Mouse (Mus musculus) MEL (cell line): ENCODE data around the gene Ube2i. TPM values are rescaled to one million over a fixed set of nuclear protein-coding genes. Genes with fewer than 3 reads are reported as not detected.

Experiments
- DNase-seq: peaks from one replicate; pipeline ENCODE4 v3.0.0; 2011; ENCODE audit warnings: low read depth, low spot score
- H3K27ac ChIP-seq: 2 replicates; pipeline ENCODE4 v1.5.1; 2012; ENCODE audit warnings: low read depth, mild to moderate bottlenecking, control low read depth, low read length, moderate library complexity; ENCODE audit not compliant: control insufficient read depth
- H3K27me3 ChIP-seq, 2 experiments: fragments of 150-350 bp in 1 of 2; sonication (generic) in 1 of 2; 2 replicates each; pipeline ENCODE4 v1.6.1; 2012; ENCODE audit warnings: low read length in 2 of 2, mild to moderate bottlenecking in 2 of 2, improper control_type of control experiment in 1 of 2, moderate library complexity in 1 of 2; ENCODE audit not compliant: insufficient read depth in 2 of 2, control insufficient read depth in 1 of 2
- H3K36me3 ChIP-seq, 2 experiments: 2 replicates each; pipeline ENCODE4 v1.6.1; 2012 to 2014; ENCODE audit warnings: low read length in 2 of 2, improper control_type of control experiment in 1 of 2, inconsistent platforms in 1 of 2, mild to moderate bottlenecking in 1 of 2; ENCODE audit not compliant: insufficient read depth in 2 of 2, control insufficient read depth in 1 of 2
- H3K4me1 ChIP-seq, 2 experiments: fragments of 150-350 bp in 1 of 2; sonication (generic) in 1 of 2; 2 replicates each; pipeline ENCODE4 v1.6.1; 2012; ENCODE audit warnings: low read length in 2 of 2, improper control_type of control experiment in 1 of 2, mild to moderate bottlenecking in 1 of 2; ENCODE audit not compliant: insufficient read depth in 2 of 2, control insufficient read depth in 1 of 2
- H3K4me3 ChIP-seq, 2 experiments: fragments of 150-350 bp in 1 of 2; sonication (generic) in 1 of 2; 2 replicates each; pipeline ENCODE4 v1.5.1; 2012; ENCODE audit warnings: low read depth in 2 of 2, low read length in 2 of 2, mild to moderate bottlenecking in 2 of 2, moderate library complexity in 2 of 2, control low read depth in 1 of 2, improper control_type of control experiment in 1 of 2; ENCODE audit not compliant: control insufficient read depth in 1 of 2, insufficient read depth in 1 of 2
- H3K79me2 ChIP-seq: 2 replicates; pipeline ENCODE4 v1.6.1; 2012; ENCODE audit warnings: mild to moderate bottlenecking, low read length, moderate library complexity; ENCODE audit not compliant: control insufficient read depth, poor library complexity, insufficient read depth
- H3K9ac ChIP-seq: 2 replicates; pipeline ENCODE4 v1.6.1; 2012; ENCODE audit warnings: low read depth, mild to moderate bottlenecking, control low read depth, low read length, moderate library complexity; ENCODE audit not compliant: control insufficient read depth, poor library complexity, severe bottlenecking
- H3K9me3 ChIP-seq: fragments of 150-350 bp; sonication (generic); replicated peaks from 2 replicates; pipeline ENCODE4 v1.6.1; 2012; ENCODE audit warnings: mild to moderate bottlenecking, low read length, improper control_type of control experiment, moderate library complexity; ENCODE audit not compliant: insufficient read depth
- BHLHE40 ChIP-seq: IDR thresholded peaks from 2 replicates; pipeline ENCODE4 v1.6.1; 2012; ENCODE audit warnings: low read depth, mild to moderate bottlenecking, inconsistent platforms, low read length, improper control_type of control experiment, borderline replicate concordance
- ELF1 ChIP-seq: IDR thresholded peaks from 2 replicates; pipeline ENCODE4 v1.6.1; 2014; ENCODE audit warnings: low read depth, mild to moderate bottlenecking, inconsistent platforms, low read length, improper control_type of control experiment, moderate library complexity
- EP300 ChIP-seq, 2 experiments: IDR thresholded peaks; 2 replicates each; pipeline ENCODE4 v1.6.1; 2011; ENCODE audit warnings: improper control_type of control experiment in 2 of 2, low read length in 2 of 2, low read depth in 1 of 2, mild to moderate bottlenecking in 1 of 2
- ETS1 ChIP-seq: IDR thresholded peaks from 2 replicates; pipeline ENCODE4 v1.6.1; 2012; ENCODE audit warnings: low read depth, mild to moderate bottlenecking, inconsistent platforms, low read length, improper control_type of control experiment, moderate library complexity
- GABPA ChIP-seq: IDR thresholded peaks from 2 replicates; pipeline ENCODE4 v1.6.1; 2012; ENCODE audit warnings: low read depth, mild to moderate bottlenecking, inconsistent platforms, low read length, improper control_type of control experiment, moderate library complexity
- JUND ChIP-seq: IDR thresholded peaks from 2 replicates; pipeline ENCODE4 v1.6.1; 2011; ENCODE audit warnings: low read depth, mild to moderate bottlenecking, improper control_type of control experiment, low read length
- KAT2A ChIP-seq: conservative IDR thresholded peaks from 2 replicates; pipeline ENCODE4 v1.6.1; 2012; ENCODE audit warnings: low read depth, low read length, improper control_type of control experiment, inconsistent platforms
- MAX ChIP-seq: IDR thresholded peaks from 2 replicates; pipeline ENCODE4 v1.6.1; 2011; ENCODE audit warnings: low read length, improper control_type of control experiment
- MAZ ChIP-seq: IDR thresholded peaks from 2 replicates; pipeline ENCODE4 v1.6.1; 2012; ENCODE audit warnings: low read depth, mild to moderate bottlenecking, inconsistent platforms, low read length, improper control_type of control experiment
- MEF2A ChIP-seq: IDR thresholded peaks from 2 replicates; pipeline ENCODE4 v1.6.1; 2014; ENCODE audit warnings: low read depth, mild to moderate bottlenecking, inconsistent platforms, low read length, improper control_type of control experiment; ENCODE audit not compliant: poor library complexity, insufficient replicate concordance, severe bottlenecking; ENCODE audit errors: extremely low read depth
- MXI1 ChIP-seq: IDR thresholded peaks from 2 replicates; pipeline ENCODE4 v1.6.1; 2011; ENCODE audit warnings: mild to moderate bottlenecking, low read depth, low read length, improper control_type of control experiment
- MYC ChIP-seq: IDR thresholded peaks from 2 replicates; pipeline ENCODE4 v1.6.1; 2011; ENCODE audit warnings: low read depth, mild to moderate bottlenecking, low read length, improper control_type of control experiment, moderate library complexity
- NRF1 ChIP-seq: IDR thresholded peaks from 2 replicates; pipeline ENCODE4 v1.6.1; 2014; ENCODE audit warnings: low read depth, mild to moderate bottlenecking, inconsistent platforms, low read length, improper control_type of control experiment, moderate library complexity; ENCODE audit not compliant: poor library complexity, insufficient read depth, severe bottlenecking
- POLR2AphosphoS2 ChIP-seq: IDR thresholded peaks from 2 replicates; pipeline ENCODE4 v1.6.1; 2011; ENCODE audit warnings: low read length, improper control_type of control experiment
- POLR2AphosphoS5 ChIP-seq: IDR thresholded peaks from 2 replicates; pipeline ENCODE4 v1.6.1; 2012; ENCODE audit warnings: low read depth, borderline replicate concordance, mild to moderate bottlenecking, inconsistent platforms, low read length, moderate library complexity, mixed read lengths
- RAD21 ChIP-seq: IDR thresholded peaks from 2 replicates; pipeline ENCODE4 v1.6.1; 2011; ENCODE audit warnings: mild to moderate bottlenecking, low read depth, low read length, improper control_type of control experiment
- RCOR1 ChIP-seq: IDR thresholded peaks from 2 replicates; pipeline ENCODE4 v1.6.1; 2012; ENCODE audit warnings: low read depth, mild to moderate bottlenecking, inconsistent platforms, low read length, improper control_type of control experiment
- SMC3 ChIP-seq: IDR thresholded peaks from 2 replicates; pipeline ENCODE4 v1.6.1; 2011; ENCODE audit warnings: low read depth, low read length, improper control_type of control experiment
- TAL1 ChIP-seq: IDR thresholded peaks from 2 replicates; pipeline ENCODE4 v1.6.1; 2012; ENCODE audit warnings: mild to moderate bottlenecking, inconsistent platforms, low read length, moderate library complexity, mixed read lengths
- TBP ChIP-seq: IDR thresholded peaks from 2 replicates; pipeline ENCODE4 v1.8.0; 2011; ENCODE audit warnings: low read depth, low read length, improper control_type of control experiment
- TCF12 ChIP-seq: IDR thresholded peaks from 2 replicates; pipeline ENCODE4 v1.6.1; 2014; ENCODE audit warnings: low read depth, mild to moderate bottlenecking, inconsistent platforms, low read length, improper control_type of control experiment, moderate library complexity
- USF1 ChIP-seq: IDR thresholded peaks from 2 replicates; pipeline ENCODE4 v1.6.1; 2014; ENCODE audit warnings: low read depth, mild to moderate bottlenecking, inconsistent platforms, low read length, improper control_type of control experiment, moderate library complexity
- ZMIZ1 ChIP-seq: IDR thresholded peaks from 2 replicates; pipeline ENCODE4 v1.6.1; 2012; ENCODE audit warnings: low read depth, mild to moderate bottlenecking, inconsistent platforms, low read length, improper control_type of control experiment, moderate library complexity
- ZNF384 ChIP-seq: IDR thresholded peaks from 2 replicates; pipeline ENCODE4 v1.6.1; 2012; ENCODE audit warnings: low read depth, mild to moderate bottlenecking, inconsistent platforms, low read length, improper control_type of control experiment
- polyA plus RNA-seq, 2 experiments: library from polyadenylated mRNA; stranded (reverse) in 1 of 2; unstranded in 1 of 2; fragments of >175 nt in 1 of 2; fragments of >200 nt in 1 of 2; gene quantifications; 2 replicates each; pipeline versions ENCODE4 v1.2.1 to v1.2.4; 2012; ENCODE audit warnings: low replicate concordance in 2 of 2, low read depth in 1 of 2; ENCODE audit not compliant: insufficient read length in 2 of 2, insufficient read depth in 1 of 2, missing spikeins in 1 of 2
- total RNA-seq: library from RNA; depleted of rRNA; stranded (reverse); fragments of 300-350 nt; gene quantifications from 2 replicates; pipeline ENCODE4 v1.2.3, GENCODE M21; 2012

The Ube2i gene
- total and polyA plus RNA-seq, 3 experiments = 464 to 564 TPM; not detected in 1

GRCm38 (mm10) chr17:25252643-25253042 is 21.8 kb downstream of the Ube2i start:
- Histone ChIP-seq H3K36me3 (no peaks in the 10 kb centered on the region), H3K4me1 (no peaks in the 10 kb centered on the region), H3K27me3 (no peaks in the 10 kb centered on the region), H3K79me2 (no peaks in the 10 kb centered on the region), H3K9me3 (no peaks in the 10 kb centered on the region), H3K4me3 (no peak overlapping the region), H3K9ac (no peak overlapping the region), H3K27ac (no peak overlapping the region)
- TF ChIP-seq SMC3 = no peak
- no peak for TF ChIP-seq BHLHE40
- TF ChIP-seq KAT2A = no peak
- no peak for TF ChIP-seq MAX
- TF ChIP-seq MXI1 = no peak
- no peak for TF ChIP-seq ETS1
- TF ChIP-seq MAZ = no peak
- TF ChIP-seq POLR2AphosphoS5 = no peak
- TF ChIP-seq USF1 = no peak
- TF ChIP-seq RCOR1 = no peak
- no peak for TF ChIP-seq TCF12
- TF ChIP-seq MEF2A = no peak
- no peak for TF ChIP-seq MYC
- no peak for TF ChIP-seq EP300 (IDR thresholded peaks at IDR 0.05; ENCODE audit: low read depth in 1 of 2, low read length in 2 of 2)
- TF ChIP-seq GABPA = no peak
- no peak for TF ChIP-seq NRF1
- TF ChIP-seq TBP = no peak
- DNase-seq = no peak

GRCm38 (mm10) chr17:25250181-25250835 is 24.1 kb downstream of the Ube2i start:
- Histone ChIP-seq H3K9ac (no peak overlapping the region), H3K79me2 (no peaks in the 10 kb centered on the region), H3K4me1 (no peaks in the 10 kb centered on the region), H3K9me3 (no peaks in the 10 kb centered on the region), H3K27me3 (no peaks in the 10 kb centered on the region), H3K36me3 (no peaks in the 10 kb centered on the region), H3K4me3 (no peak overlapping the region), H3K27ac (no peak overlapping the region)
- TF ChIP-seq SMC3 (no peak), RCOR1 (no peak), POLR2AphosphoS5 (no peak), EP300 (IDR thresholded peaks at IDR 0.05; ENCODE audit: low read depth in 1 of 2, low read length in 2 of 2) (no peak), ELF1 (no peak), TAL1 (no peak), TBP (no peak), BHLHE40 (no peak), POLR2AphosphoS2 (no peak), TCF12 (no peak), RAD21 (no peak), JUND (no peak), GABPA (no peak), KAT2A (no peak), ZNF384 (no peak), ZMIZ1 (no peak), MXI1 (no peak)
- DNase-seq = no peak
